Mouse (Mus musculus): ENCODE results near the gene Btbd9.

- no peak for TF ChIP-seq MAFK (IDR thresholded peaks at IDR 0.05; ENCODE audit: insufficient read depth, low read depth, low read length)
- no peak for TF ChIP-seq ZC3H11A (IDR thresholded peaks at IDR 0.05; ENCODE audit: borderline replicate concordance, low read depth, low read length)
Observed at GRCm38 (mm10) chr17:30359392-30359791, 216.9 kb downstream of the Btbd9 start.
